Mouse (Mus musculus) Muller cell, postnatal 12 days (primary cell): ENCODE data around the gene Ypel1.

ENCODE experiments used
- DNase-seq: peaks from one replicate; pipeline ENCODE4 v3.0.0-alpha.2; 2015; ENCODE audit errors: inconsistent ontology term

The Ypel1 gene

DNA sequence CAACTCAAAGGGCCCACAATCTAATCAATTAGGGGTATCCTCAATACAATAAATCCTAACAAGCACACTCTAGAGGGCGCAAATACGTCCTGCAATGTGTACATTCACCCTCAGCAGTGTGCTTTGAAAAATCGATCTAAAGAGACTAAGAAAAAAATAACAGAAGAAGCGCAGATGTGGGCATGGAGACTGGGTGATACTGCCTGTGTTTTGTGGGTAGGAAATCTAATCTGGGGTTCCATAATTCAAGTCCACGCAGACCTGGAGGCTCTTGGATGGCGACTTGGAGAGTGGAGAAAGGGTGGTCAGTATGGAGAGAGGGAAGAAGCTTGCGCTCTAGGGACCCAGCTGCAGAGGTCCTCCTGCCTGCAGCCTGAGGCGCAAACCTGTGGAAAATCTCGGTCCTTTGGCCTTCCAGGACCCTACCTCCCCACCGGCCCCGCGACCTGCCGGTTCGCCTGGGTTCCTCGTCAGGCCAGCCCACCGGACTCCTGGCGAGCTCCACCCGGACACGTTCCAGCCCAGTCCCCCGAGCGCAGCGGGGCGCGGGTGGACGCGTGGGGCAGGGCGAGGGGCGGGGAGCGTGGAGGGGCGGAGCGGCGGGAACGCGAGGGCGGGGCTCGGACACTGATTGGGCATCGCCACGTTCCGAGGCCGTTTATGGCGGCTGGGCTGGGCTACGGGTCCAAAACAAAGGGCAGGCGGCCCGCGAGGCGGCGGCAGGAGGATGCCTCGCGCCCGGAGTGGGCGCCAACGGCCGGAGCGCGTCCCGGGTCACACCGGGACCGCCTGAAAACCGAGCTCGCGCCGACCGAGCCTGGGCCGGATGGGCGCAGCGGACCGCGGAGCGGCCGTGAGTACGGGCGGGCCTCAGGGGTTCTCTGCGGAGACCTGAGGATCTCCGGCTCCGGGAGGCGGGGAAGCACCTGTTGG lies at the start of gene Ypel1:
Ypel1 (plus strand) TSS at position 186 of the 933 bp plus-strand sequence.
- DNase-seq: peak; percentile 91

DNA sequence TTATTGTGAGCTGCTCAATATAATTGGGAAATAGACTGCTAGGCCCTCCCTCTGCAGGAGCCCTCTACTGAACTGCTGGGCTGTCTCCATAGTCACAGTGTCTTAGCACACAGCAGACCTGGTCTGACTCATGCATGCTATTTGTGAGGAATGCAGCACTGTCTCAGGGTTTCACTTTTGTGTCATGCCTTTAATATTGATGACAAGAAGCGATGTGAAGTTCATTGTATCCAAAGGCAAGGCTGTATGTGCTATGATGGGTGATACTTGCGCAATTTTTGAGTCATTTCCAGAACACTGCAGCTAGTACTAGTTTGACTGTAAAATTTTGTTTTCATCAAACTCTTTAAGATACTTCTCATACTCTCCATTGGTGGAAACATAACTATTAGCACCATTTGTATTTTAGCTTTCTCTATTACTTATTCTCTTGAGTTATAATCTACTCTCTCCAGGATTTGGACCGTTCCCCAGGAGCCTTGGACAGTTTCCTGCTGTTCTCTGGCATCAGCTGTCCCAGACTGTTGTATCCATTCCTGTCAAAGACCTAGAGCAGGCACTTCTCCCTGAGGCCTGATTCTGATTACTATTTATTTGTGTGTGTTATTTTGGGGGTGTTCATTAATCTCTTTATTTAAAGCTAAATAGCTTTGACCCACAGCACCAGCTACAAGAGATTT lies 44.9 kb upstream of the Ypel1 start:
- DNase-seq: peak; percentile 80

DNA sequence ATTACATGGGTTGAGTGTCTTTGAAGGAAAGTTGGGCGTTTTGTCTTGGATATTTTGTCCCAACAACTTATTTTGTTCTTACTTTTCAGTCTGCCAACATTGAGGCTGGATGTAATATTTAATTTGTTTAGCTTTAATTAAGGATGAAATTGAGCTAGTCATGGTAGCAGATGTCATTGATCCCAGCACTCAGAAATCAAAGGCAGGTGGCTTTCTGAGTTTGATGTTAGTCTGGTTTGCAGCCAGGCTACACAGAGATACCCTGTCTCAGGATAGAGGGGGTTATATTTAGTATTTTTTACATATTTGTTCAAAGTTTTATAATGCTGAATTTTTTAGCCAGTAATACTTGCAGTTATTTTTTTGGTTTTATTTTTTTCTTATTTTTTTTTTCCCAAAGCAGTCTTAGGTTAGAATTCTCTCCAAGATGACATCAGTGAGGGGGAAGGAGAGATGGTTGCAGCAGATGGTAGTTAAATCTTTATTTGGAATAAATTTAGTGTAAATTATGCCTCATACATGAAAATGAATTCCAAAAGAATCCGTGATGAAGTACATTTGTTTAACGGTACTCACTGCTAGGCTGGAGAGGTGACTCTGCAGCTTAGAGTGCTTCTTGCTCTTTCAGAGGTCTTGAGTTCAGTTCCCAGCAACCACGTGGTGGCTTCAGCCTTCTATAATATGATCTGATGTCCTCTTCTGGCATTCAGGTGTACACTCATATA lies 39.4 kb upstream of the Ypel1 start:
- no peak for DNase-seq

DNA sequence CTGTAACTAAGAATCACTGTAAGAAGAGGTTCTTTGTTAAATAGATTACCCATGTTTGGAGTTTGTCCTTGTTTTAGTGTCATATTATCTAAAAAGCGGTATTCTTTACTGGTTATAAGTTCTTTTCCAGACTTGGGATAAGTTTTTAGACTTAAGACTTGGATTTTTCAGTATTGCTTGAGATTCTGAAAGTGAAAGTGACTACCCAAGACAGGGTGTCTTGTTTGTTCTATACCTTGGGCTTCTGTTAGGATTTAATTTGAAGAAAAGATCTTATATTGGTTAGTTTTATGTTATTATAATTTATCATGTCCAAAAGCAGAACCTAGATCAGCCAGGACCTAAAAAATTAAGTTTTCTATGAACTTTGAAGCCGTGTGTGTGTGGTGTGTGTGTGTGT lies 35.7 kb upstream of the Ypel1 start:
- no peak for DNase-seq

DNA sequence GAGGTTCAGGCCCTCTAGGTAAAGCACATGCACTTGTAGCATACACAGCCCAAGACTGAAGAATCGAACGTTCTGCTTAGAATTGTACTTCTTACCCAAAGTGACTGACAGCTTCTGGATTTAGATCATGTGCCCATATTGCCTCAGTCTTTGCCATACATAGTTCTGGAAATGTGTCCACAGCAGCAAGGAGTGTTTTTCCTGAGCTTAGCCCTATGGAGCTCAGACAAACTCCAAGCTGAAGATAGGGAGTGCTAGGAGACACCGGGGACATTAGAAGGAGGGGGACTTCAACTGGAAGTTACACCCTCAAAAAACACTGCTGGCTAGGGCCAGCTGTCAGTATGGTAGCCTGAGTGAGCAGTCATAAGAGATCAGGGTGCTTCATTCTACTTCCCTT lies 28.8 kb upstream of the Ypel1 start:
- DNase-seq: no peak

DNA sequence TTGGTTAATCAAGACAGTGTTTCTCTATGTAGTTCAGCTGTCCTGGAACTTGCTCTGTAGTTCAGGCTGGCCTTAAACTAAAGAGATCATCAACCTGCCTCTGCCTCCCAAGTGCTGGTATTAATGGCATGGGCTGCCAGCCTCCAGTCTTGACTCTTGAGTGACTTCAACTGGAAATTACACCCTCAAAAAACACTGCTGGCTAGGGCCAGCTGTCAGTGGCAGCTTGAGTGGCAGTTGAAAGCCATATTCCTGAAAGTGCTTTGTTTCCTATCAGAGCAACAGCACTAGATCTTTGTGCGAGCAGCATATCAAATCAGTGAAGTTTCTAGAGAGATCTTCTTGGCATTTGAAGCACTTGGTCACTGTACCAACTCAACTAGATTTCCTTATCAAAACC lies 28.1 kb upstream of the Ypel1 start:
- no peak for DNase-seq

DNA sequence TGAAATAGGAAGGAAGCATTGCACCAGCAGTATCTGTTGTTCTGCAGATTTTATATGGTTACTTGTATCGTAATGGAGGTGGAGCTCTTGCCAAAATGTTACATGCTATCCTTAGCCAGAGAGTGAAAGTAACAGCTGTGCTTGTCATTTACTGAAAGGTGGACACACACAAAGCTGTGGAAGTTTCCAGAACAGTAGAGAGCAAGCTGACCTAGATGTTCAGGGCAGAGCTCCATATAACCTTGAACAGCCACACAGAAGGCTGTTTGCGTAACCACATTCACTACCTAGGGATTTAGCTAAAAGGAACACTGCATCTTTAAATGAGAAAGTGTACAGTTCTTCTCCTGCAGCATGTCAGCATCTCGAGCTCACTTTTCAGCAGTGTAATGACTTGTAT lies 25.2 kb upstream of the Ypel1 start:
- DNase-seq: no peak

DNA sequence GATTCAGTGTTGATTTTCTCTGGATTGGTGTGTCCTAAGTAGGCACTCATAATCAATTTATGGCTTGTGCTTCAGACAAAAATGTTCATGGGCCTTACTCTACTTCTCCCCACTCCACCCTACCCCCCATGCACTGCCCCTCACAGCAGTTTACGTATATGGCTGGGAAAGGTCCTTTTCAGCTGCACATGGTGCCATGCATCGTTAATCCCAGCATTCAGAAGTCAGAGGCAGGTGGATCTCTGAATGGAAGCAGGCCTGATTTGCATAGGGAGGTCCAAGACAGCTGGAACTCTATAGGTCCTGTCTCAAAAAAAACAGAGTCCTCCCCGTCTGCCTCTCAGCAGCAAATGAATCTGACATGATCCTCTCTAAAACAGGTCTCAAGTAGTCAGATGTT lies 24.2 kb upstream of the Ypel1 start:
- no peak for DNase-seq

DNA sequence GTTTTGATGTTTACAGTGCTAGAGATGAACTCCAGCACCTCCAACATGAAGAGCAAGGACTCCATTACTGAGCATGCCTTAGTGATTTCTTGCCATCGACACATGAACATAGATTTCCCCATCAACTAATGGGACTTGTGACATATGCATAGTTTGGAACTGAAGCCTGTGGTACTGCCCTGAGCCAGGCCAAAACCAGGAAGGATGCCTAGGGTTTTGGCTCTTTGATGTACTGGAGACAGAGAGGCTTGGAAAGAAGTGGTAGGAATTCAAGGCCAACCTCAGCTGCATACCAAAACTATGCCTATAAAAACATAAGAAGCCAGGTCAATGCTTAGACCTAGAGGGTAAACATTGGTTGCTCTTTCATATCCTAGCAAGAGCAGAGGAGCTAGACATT lies 19.6 kb upstream of the Ypel1 start:
- no peak for DNase-seq

DNA sequence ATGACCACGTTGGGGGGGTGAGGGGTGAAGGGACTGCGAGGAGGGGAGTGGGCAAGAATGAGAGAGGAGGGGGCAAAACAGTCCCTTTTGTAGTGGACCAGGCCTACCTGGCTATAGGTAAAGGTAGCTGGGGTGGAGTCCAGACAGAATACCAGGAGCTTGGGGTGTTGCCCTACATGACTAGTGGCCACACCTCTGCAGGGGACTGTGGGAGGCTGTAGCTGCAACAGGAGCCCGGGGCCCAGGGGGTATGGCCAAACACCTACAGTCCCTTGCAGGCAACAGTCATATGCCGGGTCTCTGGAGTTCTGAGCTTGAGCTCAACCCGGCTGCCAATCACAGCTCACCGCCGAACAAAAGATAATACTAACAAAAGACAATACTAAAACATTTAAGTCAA lies 17.4 kb upstream of the Ypel1 start:
- no peak for DNase-seq

DNA sequence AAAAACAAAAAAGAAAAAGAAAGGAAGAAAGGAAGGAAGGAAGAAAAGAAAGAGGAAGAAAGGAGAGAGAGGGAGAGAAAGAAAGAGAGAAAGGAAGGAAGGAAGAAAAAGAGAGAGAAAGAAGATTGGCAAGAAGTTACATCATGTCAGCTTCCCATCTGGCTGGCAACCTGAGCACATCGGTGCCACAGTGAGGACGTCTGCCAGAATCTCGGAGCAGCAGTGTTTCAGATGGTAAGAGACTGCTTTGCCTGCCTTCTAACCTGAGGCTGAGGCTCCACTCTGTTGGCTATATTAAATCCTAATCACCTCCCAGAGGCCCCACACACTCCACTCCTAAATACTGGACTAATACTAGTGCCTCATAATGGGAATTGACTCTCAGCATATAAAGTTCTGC lies 15.6 kb upstream of the Ypel1 start:
- DNase-seq: no peak

DNA sequence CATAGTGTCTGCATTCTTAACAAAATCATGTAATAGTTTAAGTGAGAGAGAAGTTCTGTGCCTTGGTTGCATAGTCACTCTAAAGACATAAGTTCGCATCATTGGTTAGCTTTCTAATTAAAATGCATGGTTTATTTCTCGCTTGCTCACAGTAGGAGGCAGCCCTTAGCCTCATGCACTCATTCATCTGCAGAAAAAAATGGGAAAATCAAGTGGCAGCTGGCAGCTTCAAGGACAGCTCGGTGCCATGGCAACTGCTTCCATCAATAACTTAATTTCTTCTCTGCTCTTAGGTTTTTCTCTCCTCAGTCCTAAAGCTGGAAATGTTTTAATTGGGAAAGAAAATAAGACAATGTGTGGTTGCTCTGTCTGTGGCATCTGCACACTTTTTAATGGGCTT lies 13.9 kb upstream of the Ypel1 start:
- no peak for DNase-seq

DNA sequence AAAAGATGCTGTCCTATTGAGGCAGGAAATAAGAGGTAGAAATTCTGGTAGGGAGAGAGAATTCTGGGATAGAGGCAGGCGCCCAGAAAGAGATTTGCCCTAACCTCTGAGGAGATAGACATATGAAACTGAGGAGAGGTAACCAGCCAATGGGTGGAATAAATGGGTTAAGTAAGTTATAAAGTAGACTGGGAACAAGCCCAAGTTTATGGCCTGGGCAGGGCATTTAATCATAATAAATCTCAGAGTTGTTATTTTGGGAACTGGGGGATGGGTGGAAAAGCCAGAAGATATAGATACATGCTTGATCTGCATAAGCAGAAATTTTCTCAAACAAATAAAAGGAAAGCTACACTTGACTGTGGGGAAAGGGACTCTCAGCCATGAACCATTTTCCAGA lies 7.2 kb upstream of the Ypel1 start:
- DNase-seq: no peak

DNA sequence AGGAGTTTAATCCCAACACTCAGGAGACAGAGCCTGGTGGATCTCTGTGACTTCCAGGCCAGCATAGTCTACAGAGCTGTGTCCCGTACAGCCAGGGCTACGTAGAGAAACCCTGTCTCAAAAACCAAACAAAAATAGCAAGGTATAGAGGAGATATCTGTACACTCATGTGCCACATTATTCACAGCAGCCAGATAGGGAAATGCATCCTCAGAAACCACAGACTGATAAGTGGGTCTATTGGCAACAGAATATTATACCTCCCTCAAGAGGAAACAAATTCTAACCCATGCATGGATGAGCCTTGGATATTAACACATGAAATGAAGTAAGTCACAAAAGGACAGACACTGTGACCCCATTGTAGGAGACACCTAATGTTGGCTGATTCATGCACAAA lies 1.9 kb upstream of the Ypel1 start:
- peak; percentile 32 for DNase-seq

DNA sequence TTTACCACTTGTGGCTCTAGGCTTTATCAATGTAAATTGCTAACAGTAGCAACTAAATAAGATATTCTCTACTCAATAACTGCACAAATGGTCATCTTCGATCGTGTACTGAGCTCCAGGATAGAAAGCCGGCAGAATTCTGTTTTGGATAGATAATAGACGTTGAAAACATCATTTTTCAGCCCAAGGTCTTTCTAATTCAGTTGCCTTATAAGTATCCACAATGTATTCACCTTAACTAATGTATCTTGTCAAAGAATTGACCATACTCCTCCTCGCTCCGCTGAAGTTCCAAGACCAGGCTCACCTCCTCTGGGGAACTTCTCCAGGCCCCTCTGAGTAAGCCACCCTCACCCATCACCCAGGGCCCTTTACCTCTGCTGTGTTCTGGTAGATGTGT lies 1.2 kb downstream of the Ypel1 start:
- no peak for DNase-seq

DNA sequence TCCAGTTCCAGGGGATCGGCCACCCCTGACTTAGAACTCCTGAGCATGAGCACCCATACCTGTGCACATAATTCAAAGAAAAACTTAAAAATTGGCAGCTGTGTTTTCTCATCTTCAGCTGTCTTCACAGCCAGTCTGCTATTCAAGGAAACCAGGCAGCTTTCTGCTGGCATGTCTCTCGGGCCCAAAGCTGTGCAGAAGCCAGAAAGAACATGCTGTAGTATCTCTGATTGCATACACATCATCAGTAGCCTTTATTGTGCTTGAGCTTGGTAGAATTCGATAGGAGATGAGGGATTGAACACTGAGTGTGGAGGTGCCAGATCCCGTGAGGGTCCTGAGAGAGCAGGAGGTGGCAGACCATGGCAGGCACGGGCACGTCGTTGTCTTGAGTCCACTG lies 3.5 kb downstream of the Ypel1 start:
- DNase-seq: no peak

DNA sequence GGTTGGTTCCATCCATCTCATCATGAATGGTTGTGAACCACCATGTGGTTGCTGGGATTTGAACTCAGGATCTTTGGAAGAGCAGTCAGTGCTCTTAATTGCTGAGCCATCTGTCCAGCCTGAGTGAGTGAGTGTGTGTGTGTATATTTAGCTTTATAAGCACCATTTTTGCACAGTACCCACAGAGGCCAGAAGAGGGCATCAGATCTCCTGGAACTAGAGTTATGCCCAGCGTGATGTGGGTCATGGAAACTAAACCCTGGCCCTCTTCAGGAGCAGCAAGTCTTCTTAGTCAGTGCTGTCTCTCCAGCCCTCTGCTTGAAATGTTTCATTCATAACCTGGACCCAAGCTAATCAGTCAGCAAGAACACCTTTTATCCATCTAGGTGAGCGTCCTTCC lies 6.8 kb downstream of the Ypel1 start:
- no peak for DNase-seq

DNA sequence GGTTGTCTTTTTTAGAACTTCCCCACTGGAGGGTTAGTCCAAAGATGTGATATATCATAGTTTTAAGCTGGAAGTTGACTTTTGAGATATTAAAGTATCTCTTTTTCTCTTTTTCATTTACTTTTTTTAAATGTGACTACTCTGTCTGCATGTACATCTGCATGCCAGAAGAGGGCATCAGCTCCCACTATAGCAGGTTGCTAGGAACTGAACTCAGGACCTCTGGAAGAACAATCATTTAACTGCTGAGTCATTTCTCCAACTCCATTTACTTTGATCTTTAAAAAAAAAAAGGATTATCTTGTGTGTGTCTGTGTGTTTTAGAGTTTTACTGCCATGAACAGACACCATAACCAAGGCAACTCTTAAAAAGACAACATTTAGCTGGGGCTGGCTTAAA lies 7.4 kb downstream of the Ypel1 start:
- DNase-seq: no peak

DNA sequence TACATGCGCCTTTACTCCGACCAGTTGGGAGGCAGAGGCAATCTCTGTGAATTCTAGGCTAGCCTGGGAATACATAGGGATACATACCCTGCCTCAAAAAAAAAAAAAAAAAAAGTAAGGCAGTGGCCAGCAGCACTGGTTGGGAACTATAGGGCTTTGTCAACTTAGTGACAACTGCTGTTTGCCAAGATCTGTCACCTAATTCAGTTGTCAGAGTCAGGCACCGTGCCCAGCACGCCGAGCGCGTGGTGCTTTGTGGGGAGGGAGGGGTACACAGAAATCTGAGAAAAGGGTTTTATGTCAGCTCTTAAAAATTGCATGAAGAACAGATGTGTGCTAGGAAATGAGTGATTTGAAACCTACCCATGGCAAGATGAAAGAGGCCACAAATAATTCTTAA lies 8.6 kb downstream of the Ypel1 start:
- DNase-seq: no peak

DNA sequence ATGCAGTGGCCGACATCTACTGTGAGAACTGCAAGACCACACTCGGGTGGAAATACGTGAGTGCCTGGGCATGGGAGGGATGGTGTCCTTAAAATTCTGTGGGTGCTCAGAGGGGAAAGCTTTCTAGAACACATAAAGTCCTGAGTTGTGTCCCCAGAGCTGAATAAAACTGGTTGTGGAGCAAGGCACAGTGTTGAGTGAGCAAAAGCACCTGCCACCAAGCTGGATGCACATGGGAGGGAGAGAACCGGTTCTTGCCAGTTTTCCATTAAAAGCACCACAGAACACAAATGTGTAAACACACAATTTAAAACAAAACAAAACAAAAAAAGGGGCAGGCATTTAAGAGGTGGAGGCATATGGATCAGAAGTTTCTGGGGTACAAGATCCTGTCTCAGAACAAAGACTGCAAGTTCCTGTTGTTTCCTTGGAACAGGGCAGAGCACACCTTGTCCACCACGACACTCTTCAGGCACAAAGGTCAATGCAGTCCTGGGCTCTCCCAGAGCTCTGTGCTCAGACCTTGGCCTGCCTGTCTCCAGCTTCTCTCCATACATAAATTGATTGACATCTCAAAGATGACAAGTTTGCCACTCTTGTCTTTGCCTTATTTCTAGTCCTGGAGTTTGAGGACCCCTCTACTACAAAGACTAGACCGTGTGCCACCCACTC lies 12.8 kb downstream of the Ypel1 start:
- DNase-seq: no peak

DNA sequence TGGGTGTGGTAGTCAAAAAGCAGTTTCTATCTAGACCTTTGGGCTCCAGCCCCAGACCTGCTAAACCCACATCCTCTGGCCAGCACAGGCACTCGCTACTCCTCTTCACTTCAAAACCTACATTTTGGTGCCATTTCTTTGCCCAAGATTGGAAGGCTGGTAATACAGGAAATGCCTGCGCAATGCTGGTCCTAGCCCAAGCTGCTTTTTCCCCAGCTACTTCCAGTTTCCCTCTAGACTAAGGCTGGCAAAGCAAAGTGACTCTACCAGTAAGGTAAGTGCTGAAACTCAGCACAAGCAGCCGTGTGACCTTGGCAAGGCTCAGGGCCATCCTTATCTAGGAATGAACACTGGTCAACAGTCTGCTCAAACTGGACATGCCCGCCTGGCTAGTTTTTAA lies 16.1 kb downstream of the Ypel1 start:
- DNase-seq: no peak

DNA sequence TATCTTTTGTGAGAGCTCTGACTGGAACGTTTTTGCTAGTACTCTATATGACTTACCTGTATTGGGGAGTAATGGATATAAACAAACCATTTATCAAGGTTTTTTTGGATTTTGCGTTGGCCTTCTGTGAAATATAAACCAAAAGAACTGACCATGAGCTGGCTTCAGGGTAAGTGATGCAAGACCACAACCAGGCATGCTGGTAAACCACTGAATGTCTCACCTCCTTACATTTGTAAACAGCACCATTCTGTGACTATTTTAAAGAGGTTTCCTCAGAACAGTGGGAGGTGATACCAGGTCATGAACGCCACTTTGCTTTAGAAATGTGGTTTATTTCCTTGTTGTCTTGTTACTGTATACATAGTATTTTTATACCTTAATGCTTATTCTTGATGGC lies 16.7 kb downstream of the Ypel1 start:
- no peak for DNase-seq
